Mouse (Mus musculus): ENCODE measurements at regions not wholly inside any gene's neighbourhood (a gene's known extent, or its start where the extent isn't known, plus 50 kb on each side); places are given as distances from the start of the nearest gene placed in this dataset.

DNA sequence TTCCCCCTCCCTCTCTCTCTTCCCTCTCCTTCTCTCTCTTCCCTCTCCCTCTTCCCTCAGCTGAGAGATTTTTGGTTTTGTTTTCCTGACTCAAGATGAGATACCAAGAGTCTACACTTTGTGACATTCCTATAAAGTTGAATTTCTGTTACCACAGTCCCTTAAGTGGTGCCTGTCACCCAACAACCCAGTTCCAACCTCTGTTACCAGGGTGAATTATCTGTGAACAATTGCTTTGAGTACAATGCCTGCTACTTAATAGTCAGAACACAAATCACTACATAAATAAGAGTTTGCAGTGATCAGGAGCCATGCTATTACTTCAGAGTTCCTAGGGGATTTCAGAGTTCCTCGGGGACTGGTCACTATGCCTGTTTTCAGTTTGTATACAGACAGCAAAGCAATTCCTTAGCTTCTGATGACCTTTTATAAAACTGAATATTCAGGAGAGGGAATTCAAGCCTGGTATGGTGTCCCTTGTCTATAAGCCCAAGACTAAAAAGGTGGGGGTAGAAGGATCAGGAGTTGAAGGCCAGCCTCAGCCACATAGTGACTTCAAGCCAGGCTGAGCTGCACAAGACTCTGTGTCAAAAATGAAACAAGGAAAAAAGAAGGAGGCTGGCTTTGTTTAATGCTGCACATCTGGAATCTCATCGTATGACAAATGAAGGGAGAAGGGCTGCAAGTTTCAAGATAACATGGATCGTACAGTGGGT lies 99.2 kb upstream of the F13a1 start:
- DNase-seq, result no peak

DNA sequence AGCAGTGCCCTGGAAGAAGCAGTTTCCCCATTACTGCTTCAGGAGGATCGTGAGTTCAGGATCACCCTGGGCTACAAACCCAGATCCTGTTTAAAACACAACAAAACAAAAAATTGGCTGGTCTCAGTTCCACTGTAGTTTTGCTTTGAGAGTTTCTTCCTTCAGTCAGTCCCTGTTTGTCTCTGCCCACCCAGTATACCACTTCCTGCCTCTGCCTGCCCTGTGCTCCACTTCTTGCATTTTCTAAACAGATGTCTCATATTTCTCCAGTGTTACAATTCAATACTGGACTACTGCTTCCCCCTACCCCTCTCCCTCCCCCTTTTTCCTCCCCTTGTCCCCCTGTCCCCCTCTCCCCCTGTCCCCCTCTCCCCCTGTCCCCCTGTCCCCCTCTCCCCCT lies 98.6 kb upstream of the F13a1 start:
- no peak for DNase-seq

- DNase-seq, result no peak
Observed at GRCm38 (mm10) chr13:37147790-37148189, 97.7 kb upstream of the F13a1 start.

- DNase-seq, result no peak
Observed at GRCm38 (mm10) chr13:37142812-37143211, 92.8 kb upstream of the F13a1 start.

DNA sequence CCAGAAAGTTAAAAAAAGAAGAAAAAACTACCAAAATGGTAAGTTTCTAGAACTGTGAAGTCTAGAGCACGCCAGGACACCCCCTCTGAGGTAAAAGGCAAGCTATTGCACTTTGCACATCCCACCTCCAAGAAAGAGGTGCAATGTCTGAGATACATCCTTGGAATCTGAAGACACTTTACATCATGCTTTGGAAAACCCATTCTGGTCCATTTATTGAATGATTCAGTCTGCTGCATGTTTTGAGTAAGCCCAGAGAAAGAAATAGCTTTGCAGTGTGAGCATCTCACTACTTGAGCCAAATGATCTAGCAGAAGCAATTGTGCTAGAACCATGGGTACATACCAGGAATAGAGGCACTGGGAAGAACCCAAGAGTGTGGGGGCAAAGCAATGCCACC lies 85.1 kb upstream of the F13a1 start:
- no peak for DNase-seq

- DNase-seq, result no peak
Observed at GRCm38 (mm10) chr13:37134518-37134917, 84.5 kb upstream of the F13a1 start.

- peak; percentile 9 for DNase-seq
Observed at GRCm38 (mm10) chr13:37130637-37131036, 80.6 kb upstream of the F13a1 start.

GRCm38 (mm10) chr13:37121602-37122001 lies 71.6 kb upstream of the F13a1 start:
- no peak for DNase-seq

DNA sequence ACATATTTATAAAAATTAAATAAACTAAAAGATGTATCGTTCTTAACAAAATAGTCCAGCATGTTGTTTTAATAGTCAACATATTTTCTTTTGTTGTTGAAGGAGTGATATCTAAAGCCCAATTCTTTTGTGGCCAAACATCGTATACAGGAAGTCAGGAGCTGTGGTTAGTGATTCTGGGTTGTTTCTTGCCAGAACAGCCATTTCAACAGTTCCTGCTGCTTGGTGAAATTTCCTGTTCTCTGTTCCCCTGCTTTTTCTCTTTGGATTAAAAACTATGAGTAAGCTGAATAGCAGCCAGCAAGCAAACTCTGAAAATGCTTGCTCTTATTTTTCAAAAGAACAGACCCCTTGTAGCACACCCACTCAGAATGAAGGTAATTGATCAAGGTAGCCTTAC lies 70.2 kb upstream of the F13a1 start:
- no peak for DNase-seq

GRCm38 (mm10) chr13:37114324-37114723 lies 64.3 kb upstream of the F13a1 start:
- DNase-seq, result no peak

DNA sequence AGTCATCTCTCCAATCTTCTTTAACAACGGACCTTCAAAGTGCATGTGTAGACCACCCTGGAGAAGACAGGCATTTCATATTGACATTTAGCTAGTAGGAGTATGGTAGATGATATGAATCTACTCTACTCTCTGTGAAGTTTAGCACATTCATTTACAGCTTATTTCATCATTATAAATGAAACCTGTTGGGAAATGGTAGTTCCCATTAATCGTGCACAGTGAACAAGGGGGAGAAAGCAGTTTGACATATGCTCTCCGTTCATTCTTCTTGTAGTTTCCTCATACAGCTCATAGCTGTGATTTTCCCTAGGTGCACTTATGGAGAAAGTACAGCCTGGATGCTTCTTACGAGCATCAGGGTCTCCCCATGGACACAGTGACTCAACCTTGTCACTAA lies 61.7 kb upstream of the F13a1 start:
- DNase-seq, result no peak

DNA sequence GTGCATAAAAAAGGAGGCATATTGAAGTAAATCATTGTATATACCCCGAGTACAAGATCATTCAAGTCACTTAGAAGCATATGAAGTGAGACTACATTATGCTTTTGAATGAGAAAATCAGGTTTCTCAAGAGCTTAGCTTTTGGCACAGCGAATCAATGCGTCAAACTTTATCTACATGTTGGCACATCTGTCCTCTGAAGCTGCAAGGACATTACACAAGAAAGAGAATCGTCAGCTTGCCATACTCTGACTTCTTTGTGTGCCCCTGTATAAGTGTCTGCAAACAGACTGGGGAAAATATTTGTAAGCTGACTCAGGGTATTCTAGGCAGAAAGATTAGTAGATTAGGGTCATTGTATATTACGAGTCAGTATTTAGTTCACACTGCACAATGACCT lies 57.7 kb upstream of the F13a1 start:
- no peak for DNase-seq

DNA sequence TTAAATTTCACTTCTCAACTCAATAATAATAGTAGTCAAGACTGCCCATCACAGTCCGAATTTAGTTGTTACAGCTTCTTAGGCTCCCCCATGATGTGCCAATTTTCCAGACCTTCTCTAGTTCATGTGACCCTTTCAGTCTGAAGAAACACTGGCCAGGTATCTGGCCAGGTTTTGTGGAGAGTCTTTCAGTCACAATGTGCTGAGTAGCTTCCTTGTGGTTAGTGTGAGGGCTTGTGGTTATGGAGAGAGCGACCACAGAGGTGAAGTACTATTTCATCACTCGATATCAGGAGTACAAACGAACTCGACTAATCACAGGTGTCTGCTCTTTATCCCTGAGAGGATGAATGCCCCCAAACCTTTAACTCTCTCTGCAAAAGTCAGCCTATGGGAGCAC lies 56.0 kb upstream of the F13a1 start:
- DNase-seq, result no peak

DNA sequence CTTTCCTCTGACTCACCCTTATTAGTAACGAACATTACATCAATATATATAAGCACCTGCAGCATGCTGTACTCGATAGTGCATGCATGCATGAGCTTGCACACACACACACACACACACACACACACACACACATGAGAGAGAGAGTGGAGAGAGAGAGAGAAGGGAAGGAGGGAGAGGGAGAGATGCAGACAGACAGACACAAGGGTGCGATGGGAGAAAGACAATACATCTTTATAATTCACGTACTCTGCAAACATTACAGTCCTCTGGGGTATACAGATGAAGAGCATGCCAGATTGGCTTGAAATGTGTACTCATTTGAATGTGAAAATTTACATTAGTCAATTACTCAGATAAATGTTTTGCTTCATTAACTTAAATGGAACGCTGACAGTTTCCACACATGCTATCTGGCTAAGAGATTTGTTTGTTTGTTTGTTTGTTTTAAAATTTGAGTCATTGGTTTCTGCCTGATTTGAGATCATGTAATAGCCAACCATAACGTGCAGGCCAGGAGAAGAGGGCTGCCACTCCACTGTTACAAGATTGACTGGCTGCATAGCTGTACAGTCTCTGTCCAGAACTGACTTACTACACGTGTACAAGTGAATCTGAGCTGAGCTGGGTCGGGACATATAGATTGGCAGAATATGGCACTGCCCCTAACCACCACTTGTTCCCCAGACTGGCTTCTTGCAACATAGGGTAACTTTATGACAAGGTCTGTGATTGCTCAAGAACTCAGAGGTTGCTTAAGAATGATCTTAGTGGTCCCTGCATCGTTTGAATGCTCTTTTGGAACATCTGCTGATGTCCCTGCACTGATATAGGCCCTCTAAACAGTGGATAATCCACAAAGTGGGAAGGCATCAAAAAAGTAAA lies 54.6 kb upstream of the F13a1 start:
- DNase-seq, result no peak

DNA sequence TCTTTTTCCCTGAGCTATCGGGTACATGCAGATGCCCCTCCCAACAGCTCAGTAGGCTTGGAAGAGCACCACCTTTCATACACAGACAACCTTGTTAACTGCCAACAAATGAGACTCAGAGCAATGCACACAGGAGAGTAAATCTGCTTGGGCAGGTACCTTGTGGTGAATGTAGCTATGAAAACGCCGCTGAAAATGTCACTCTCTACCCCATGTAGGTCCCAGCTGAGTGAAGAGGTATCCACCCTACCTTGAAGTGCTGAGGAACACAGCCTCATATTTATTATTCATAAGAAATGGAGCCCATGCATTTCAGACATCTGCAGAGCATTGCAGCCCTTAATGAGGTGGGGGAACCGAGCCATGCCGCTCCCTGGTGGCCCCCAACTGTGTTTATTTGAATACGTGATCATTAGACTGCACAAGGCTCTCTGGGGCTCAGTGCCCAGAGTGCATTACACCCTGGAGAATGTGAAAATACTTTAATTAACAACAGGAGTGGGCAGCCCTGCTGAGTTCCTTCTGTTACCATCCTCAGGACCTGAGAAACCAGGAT lies 53.8 kb upstream of the F13a1 start:
- DNase-seq, result peak in 1 of 2 experiments; percentile 11

GRCm38 (mm10) chr13:37101755-37102154 lies 51.7 kb upstream of the F13a1 start:
- DNase-seq, result no peak

All from layer of hippocampus, postnatal 36 days (tissue).